ENCODE assay signal across 8 mouse cellular contexts in the genomic region with DNA sequence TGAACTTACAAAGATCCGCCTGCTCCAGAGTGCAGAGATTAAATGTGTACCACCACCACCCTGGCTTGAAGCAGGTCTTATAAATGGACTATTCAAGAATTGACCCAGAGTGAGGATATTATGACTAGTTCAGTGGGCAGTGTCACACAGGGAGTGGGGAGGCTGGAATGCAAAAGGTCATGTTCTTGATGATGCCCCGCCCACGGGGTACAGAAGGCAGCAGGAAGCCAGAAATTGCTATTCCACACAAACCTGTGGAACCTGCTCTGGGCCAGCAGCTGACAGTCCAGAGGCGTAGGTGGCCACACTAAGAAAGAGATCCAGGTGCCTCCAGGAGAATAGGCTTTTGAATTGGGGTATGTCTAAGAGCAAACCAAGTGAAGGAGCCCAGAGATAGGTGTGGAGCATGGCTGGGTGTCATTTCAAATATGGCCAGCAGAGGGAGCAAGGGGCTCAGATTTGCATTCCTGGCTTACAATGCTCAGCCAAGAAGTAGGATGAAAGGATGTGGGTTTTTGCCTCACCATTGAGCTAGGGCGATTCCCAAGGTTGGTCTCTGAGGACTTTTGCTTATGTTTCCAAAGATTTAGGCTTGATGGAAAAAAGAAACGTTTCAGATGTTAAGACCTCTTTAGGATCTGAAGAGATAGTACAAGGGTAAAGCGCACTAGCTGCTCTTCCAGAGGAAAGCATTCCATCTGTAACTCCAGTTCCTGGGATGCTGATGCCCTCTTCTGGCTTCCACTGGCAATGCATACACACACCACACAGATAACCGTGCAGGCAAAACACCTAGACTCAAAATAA. TPM values are rescaled to one million over a fixed set of nuclear protein-coding genes. Genes with fewer than 3 reads are reported as not detected.
A peak's percentile ranks its signal among the peaks of the same experiment; 100 is the strongest.
DNase-seq lines count a peak whose midpoint lies in the region; ATAC-seq and TF ChIP-seq lines count a peak whose summit lies in the region.

No protein-coding gene starts in this region.

- H3K36me3 ChIP-seq in embryonic facial prominence, embryonic 13.5 days = peaks cover 43% of the 10 kb centered on the region
- no peaks in the 10 kb centered on the region for H3K36me3 ChIP-seq in heart, adult 2 months (ENCODE audit: control insufficient read depth, insufficient read depth, low read length)
- no peaks in the 10 kb centered on the region; the same call in none of the 2 replicates for H3K36me3 ChIP-seq in kidney, adult 2 months (ENCODE audit: control insufficient read depth, insufficient read depth, low read length)
- peaks cover 44% of the 10 kb centered on the region for H3K36me3 ChIP-seq in limb, embryonic 12.5 days

- H3K27me3 ChIP-seq in embryonic facial prominence, embryonic 13.5 days = no peaks in the 10 kb centered on the region
- H3K27me3 ChIP-seq in heart, adult 2 months (ENCODE audit: control insufficient read depth, insufficient read depth, low read length) = no peaks in the 10 kb centered on the region
- H3K27me3 ChIP-seq in kidney, adult 2 months (replicated peaks; ENCODE audit: control insufficient read depth, insufficient read depth, low read length) = no peaks in the 10 kb centered on the region
- H3K27me3 ChIP-seq in limb, embryonic 12.5 days = no peaks in the 10 kb centered on the region

- H3K9ac ChIP-seq in embryonic facial prominence, embryonic 13.5 days = no peak overlapping the region
- H3K9ac ChIP-seq in heart, adult 2 months (ENCODE audit: low read depth, low read length) = no peak overlapping the region
- H3K9ac ChIP-seq in limb, embryonic 12.5 days (replicated peaks) = no peak overlapping the region

- no peak for TF ChIP-seq POLR2A in heart, adult 2 months (IDR thresholded peaks at IDR 0.05; ENCODE audit: insufficient read depth, low read depth, low read length)
- TF ChIP-seq POLR2A in kidney, adult 2 months (IDR thresholded peaks at IDR 0.05; ENCODE audit: low read depth, low read length) = no peak

- peak; percentile 90 for TF ChIP-seq CTCF in heart, adult 2 months (IDR thresholded peaks at IDR 0.05)
- TF ChIP-seq CTCF in kidney, adult 2 months (conservative IDR thresholded peaks at IDR 0.05; ENCODE audit: insufficient read depth, insufficient read length, low read depth, low read length) = peak; percentile 92

- H3K79me2 ChIP-seq in heart, adult 2 months (replicated peaks; ENCODE audit: control insufficient read depth, insufficient read depth, low read length) = no peaks in the 10 kb centered on the region

- intact Hi-C loops in heart, adult 2 months (cut with DNase I) = loop anchor here (2.0 to 5.0 kb wide), 3 partner anchors 41 to 90 kb away; no protein-coding TSS in a partner anchor

- no peak overlapping the region; the same call in none of the 2 replicates for H3K4me2 ChIP-seq in embryonic facial prominence, embryonic 13.5 days
- H3K4me2 ChIP-seq in limb, embryonic 12.5 days = peak overlapping the region; percentile 33

- 0 out of 2 replicates have a peak overlapping the region, but pooled peaks have one; percentile 5 for H3K27ac ChIP-seq in embryonic facial prominence, embryonic 13.5 days
- no peak overlapping the region for H3K27ac ChIP-seq in heart, adult 2 months
- no peak overlapping the region for H3K27ac ChIP-seq in kidney, adult 2 months (ENCODE audit: insufficient read depth, low read depth, low read length)
- H3K27ac ChIP-seq in limb, embryonic 12.5 days = no peak overlapping the region

- H3K9me3 ChIP-seq in embryonic facial prominence, embryonic 13.5 days = no peaks in the 10 kb centered on the region
- H3K9me3 ChIP-seq in limb, embryonic 12.5 days = no peaks in the 10 kb centered on the region

- peak; percentile 50; the same call in 1 of the 2 replicates for ATAC-seq in embryonic facial prominence, embryonic 13.5 days (ENCODE audit: insufficient number of reproducible peaks, insufficient read depth, low FRiP score, low TSS enrichment, low read depth)
- peak; percentile 58; the same call in 1 of the 2 replicates for ATAC-seq in limb, embryonic 12.5 days (ENCODE audit: insufficient number of reproducible peaks, insufficient read depth, low FRiP score, low TSS enrichment, low read depth)

- WGBS in embryonic facial prominence, embryonic 13.5 days = 31% methylated on average over 8 of the region's 8 CpGs
- WGBS in heart, adult 2 months = 33% methylated on average over 8 of the region's 8 CpGs
- WGBS in kidney, adult 2 months = 26% methylated on average over 8 of the region's 8 CpGs
- WGBS in limb, embryonic 12.5 days = 37% methylated on average over 8 of the region's 8 CpGs

- no peak overlapping the region for H3K4me3 ChIP-seq in embryonic facial prominence, embryonic 13.5 days
- H3K4me3 ChIP-seq in heart, adult 2 months = no peak overlapping the region
- H3K4me3 ChIP-seq in kidney, adult 2 months (ENCODE audit: insufficient read depth, low read depth, low read length) = no peak overlapping the region
- H3K4me3 ChIP-seq in limb, embryonic 12.5 days (replicated peaks) = no peak overlapping the region

- DNase-seq in 416B (ENCODE audit: low read depth) = peak; percentile 83
- DNase-seq in adrenal gland, postnatal 36 days = peak; percentile 83 to 88
- peak; percentile 79 to 86 for DNase-seq in heart, adult 2 months
- DNase-seq in kidney, adult 2 months = peak; percentile 88
- peak; percentile 55 to 64 for DNase-seq in monocyte, adult 2 months (ENCODE audit: low read depth in 1 of 2, low spot score in 2 of 2)
- peak; percentile 48 to 57 for DNase-seq in spleen, postnatal 36 days (ENCODE audit: low spot score in 2 of 2)

- TF ChIP-seq EP300 in heart, adult 2 months (IDR thresholded peaks at IDR 0.05; ENCODE audit: insufficient read depth, low read depth, low read length) = peak; percentile 69; the same call in 1 of the 2 replicates

- peaks cover 23% of the 10 kb centered on the region for H3K4me1 ChIP-seq in embryonic facial prominence, embryonic 13.5 days
- H3K4me1 ChIP-seq in heart, adult 2 months (ENCODE audit: control insufficient read depth, insufficient read depth, low read length) = peaks cover 7% of the 10 kb centered on the region
- H3K4me1 ChIP-seq in kidney, adult 2 months (ENCODE audit: control insufficient read depth, insufficient read depth, low read length) = no peaks in the 10 kb centered on the region; the same call in 1 of the 2 replicates
- peaks cover 4% of the 10 kb centered on the region; the same call in 1 of the 2 replicates for H3K4me1 ChIP-seq in limb, embryonic 12.5 days (replicated peaks)

RNA-seq across cellular contexts. Expression of a gene that starts 2.2 kb away (rescaled TPM):
- total RNA-seq in adrenal gland, postnatal 36 days (2021) = 10 to 100 TPM; 36.7 to 36.8 TPM
- 23.4 and 26.3 TPM in 2 replicates for polyA plus RNA-seq in embryonic facial prominence, embryonic 13.5 days (2015; fragmentation: Nextera tagmentation; extraction: Ambion mirVana)
- total RNA-seq in heart, adult 2 months (2021) = 10 to 100 TPM; 31.7 to 34.4 TPM
- 30.5 and 38.3 TPM in 2 replicates for polyA plus RNA-seq in heart, adult 2 months (2012; rRNA removed)
- 43.9 and 48.1 TPM in 2 replicates for polyA plus RNA-seq in kidney, adult 2 months (2012; rRNA removed)
- 21.1 and 22.0 TPM in 2 replicates for polyA plus RNA-seq in limb, embryonic 12.5 days (2016; fragmentation: Nextera tagmentation; extraction: Ambion mirVana)

RNA-seq across cellular contexts. Expression of a gene that starts 15.2 kb away (rescaled TPM):
- total RNA-seq in adrenal gland, postnatal 36 days (2021) = 10 to 100 TPM; 30.4 to 39.2 TPM
- polyA plus RNA-seq in embryonic facial prominence, embryonic 13.5 days (2015; fragmentation: Nextera tagmentation; extraction: Ambion mirVana) = 16.7 and 17.0 TPM in 2 replicates
- total RNA-seq in heart, adult 2 months (2021) = 10 to 100 TPM; 16.6 to 18.0 TPM
- 17.0 and 22.6 TPM in 2 replicates for polyA plus RNA-seq in heart, adult 2 months (2012; rRNA removed)
- polyA plus RNA-seq in kidney, adult 2 months (2012; rRNA removed) = 49.7 and 56.2 TPM in 2 replicates
- polyA plus RNA-seq in limb, embryonic 12.5 days (2016; fragmentation: Nextera tagmentation; extraction: Ambion mirVana) = 15.4 and 15.7 TPM in 2 replicates

RNA-seq across cellular contexts. Expression of a gene that starts 29.3 kb away (rescaled TPM):
- total RNA-seq in adrenal gland, postnatal 36 days (2021) = 10 to 100 TPM; 33.3 to 37.7 TPM
- 43.4 and 49.4 TPM in 2 replicates for polyA plus RNA-seq in embryonic facial prominence, embryonic 13.5 days (2015; fragmentation: Nextera tagmentation; extraction: Ambion mirVana)
- 10 to 100 TPM; 24.4 to 32.5 TPM for total RNA-seq in heart, adult 2 months (2021)
- 34.0 and 44.3 TPM in 2 replicates for polyA plus RNA-seq in heart, adult 2 months (2012; rRNA removed)
- polyA plus RNA-seq in kidney, adult 2 months (2012; rRNA removed) = 32.7 and 46.2 TPM in 2 replicates
- 52.2 and 57.5 TPM in 2 replicates for polyA plus RNA-seq in limb, embryonic 12.5 days (2016; fragmentation: Nextera tagmentation; extraction: Ambion mirVana)

RNA-seq across cellular contexts. Expression of a gene that starts 30.3 kb away (rescaled TPM):
- total RNA-seq in adrenal gland, postnatal 36 days (2021) = 10 to 100 TPM; 16.9 to 21.7 TPM
- 31.1 and 31.7 TPM in 2 replicates for polyA plus RNA-seq in embryonic facial prominence, embryonic 13.5 days (2015; fragmentation: Nextera tagmentation; extraction: Ambion mirVana)
- 10 to 100 TPM; 15.8 to 22.7 TPM for total RNA-seq in heart, adult 2 months (2021)
- 28.6 and 38.6 TPM in 2 replicates for polyA plus RNA-seq in heart, adult 2 months (2012; rRNA removed)
- polyA plus RNA-seq in kidney, adult 2 months (2012; rRNA removed) = 87.5 and 111 TPM in 2 replicates
- 32.3 and 34.7 TPM in 2 replicates for polyA plus RNA-seq in limb, embryonic 12.5 days (2016; fragmentation: Nextera tagmentation; extraction: Ambion mirVana)

RNA-seq across cellular contexts. Expression of a gene that starts 51.3 kb away (rescaled TPM):
- 10 to 100 TPM; 11.6 to 15.8 TPM for total RNA-seq in adrenal gland, postnatal 36 days (2021)
- 29.6 and 29.7 TPM in 2 replicates for polyA plus RNA-seq in embryonic facial prominence, embryonic 13.5 days (2015; fragmentation: Nextera tagmentation; extraction: Ambion mirVana)
- 1 to 10 TPM; 3.0 to 4.1 TPM for total RNA-seq in heart, adult 2 months (2021)
- polyA plus RNA-seq in heart, adult 2 months (2012; rRNA removed) = 6.9 and 9.1 TPM in 2 replicates
- polyA plus RNA-seq in kidney, adult 2 months (2012; rRNA removed) = 2.3 and 3.3 TPM in 2 replicates
- polyA plus RNA-seq in limb, embryonic 12.5 days (2016; fragmentation: Nextera tagmentation; extraction: Ambion mirVana) = 15.1 and 18.3 TPM in 2 replicates
